Mouse (Mus musculus): ENCODE data around the gene Tcf3. TPM values are rescaled to one million over a fixed set of nuclear protein-coding genes. Genes with fewer than 3 reads are reported as not detected.

Tcf3 gene
- total and polyA plus RNA-seq, 2 experiments from 2014 or later = 36.1 to 91.4 TPM

GRCm38 (mm10) chr10:80369995-80370747 lies 63.3 kb downstream of the Tcf3 start:
- Histone ChIP-seq H3K27me3 (ENCODE audit: insufficient read depth, low read length) (no peaks in the 10 kb centered on the region), H3K9me3 (ENCODE audit: low read length) (no peaks in the 10 kb centered on the region), H3K36me3 (ENCODE audit: insufficient read depth) (no peaks in the 10 kb centered on the region), H3K4me3 (ENCODE audit: low read depth, low read length) (no peak overlapping the region), H3K4me1 (ENCODE audit: insufficient read depth) (no peaks in the 10 kb centered on the region), H3K27ac (ENCODE audit: low read depth, low read length) (no peak overlapping the region), H3K4me2 (ENCODE audit: low read depth) (no peak overlapping the region), H3K9ac (no peak overlapping the region)
- TF ChIP-seq CTCF (IDR thresholded peaks at IDR 0.05; ENCODE audit: low read depth) = peak; percentile 6; the same call in 1 of the 2 replicates
- ATAC-seq (no peak), DNase-seq (no peak)
- WGBS = 84% methylated on average over 21 of the region's 21 CpGs

GRCm38 (mm10) chr10:80368392-80368791 lies 65.1 kb downstream of the Tcf3 start:
- Histone ChIP-seq H3K4me3 (ENCODE audit: low read depth, low read length) (no peak overlapping the region), H3K27me3 (ENCODE audit: insufficient read depth, low read length) (peaks cover 3% of the 10 kb centered on the region; the same call in 1 of the 2 replicates), H3K36me3 (ENCODE audit: insufficient read depth) (no peaks in the 10 kb centered on the region), H3K4me2 (ENCODE audit: low read depth) (no peak overlapping the region), H3K4me1 (ENCODE audit: insufficient read depth) (no peaks in the 10 kb centered on the region), H3K9ac (no peak overlapping the region), H3K9me3 (ENCODE audit: low read length) (no peaks in the 10 kb centered on the region), H3K27ac (ENCODE audit: low read depth, low read length) (no peak overlapping the region)
- TF ChIP-seq CTCF (IDR thresholded peaks at IDR 0.05; ENCODE audit: low read depth) = no peak
- WGBS = 93% methylated on average over 6 of the region's 6 CpGs
- ATAC-seq (no peak), DNase-seq (no peak)

- Histone ChIP-seq H3K9me3 (ENCODE audit: low read length) (no peaks in the 10 kb centered on the region), H3K4me1 (ENCODE audit: insufficient read depth) (no peaks in the 10 kb centered on the region)
- no peak for ATAC-seq
These were observed 65.5 kb downstream of the Tcf3 start for GRCm38 (mm10) chr10:80367954-80368353.

GRCm38 (mm10) chr10:80365736-80366135 lies 67.7 kb downstream of the Tcf3 start:
- no peaks in the 10 kb centered on the region for H3K36me3 ChIP-seq (ENCODE audit: insufficient read depth)
- H3K9ac ChIP-seq = no peak overlapping the region
- H3K4me1 ChIP-seq (ENCODE audit: insufficient read depth) = no peaks in the 10 kb centered on the region
- H3K9me3 ChIP-seq (ENCODE audit: low read length) = no peaks in the 10 kb centered on the region
- H3K27me3 ChIP-seq (ENCODE audit: insufficient read depth, low read length) = peaks cover 3% of the 10 kb centered on the region; the same call in 1 of the 2 replicates
- DNase-seq (no peak), ATAC-seq (no peak)
- H3K27ac ChIP-seq (ENCODE audit: low read depth, low read length) = no peak overlapping the region
- H3K4me3 ChIP-seq (ENCODE audit: low read depth, low read length) = no peak overlapping the region
- no peak for TF ChIP-seq CTCF (IDR thresholded peaks at IDR 0.05; ENCODE audit: low read depth)
- WGBS = 73% methylated on average over 6 of the region's 6 CpGs
- no peak overlapping the region for H3K4me2 ChIP-seq (ENCODE audit: low read depth)

More at GRCm38 (mm10) chr10:80367954-80368353, 65.5 kb downstream of the Tcf3 start:
- WGBS = 62% methylated on average over 5 of the region's 5 CpGs
- TF ChIP-seq CTCF (IDR thresholded peaks at IDR 0.05; ENCODE audit: low read depth) = no peak
- Histone ChIP-seq H3K27me3 (ENCODE audit: insufficient read depth, low read length) (peaks cover 3% of the 10 kb centered on the region; the same call in 1 of the 2 replicates), H3K4me3 (ENCODE audit: low read depth, low read length) (no peak overlapping the region), H3K27ac (ENCODE audit: low read depth, low read length) (no peak overlapping the region), H3K9ac (no peak overlapping the region), H3K36me3 (ENCODE audit: insufficient read depth) (no peaks in the 10 kb centered on the region), H3K4me2 (ENCODE audit: low read depth) (no peak overlapping the region)
- DNase-seq = no peak

- Histone ChIP-seq H3K27me3 (ENCODE audit: insufficient read depth, low read length) (peaks cover 6% of the 10 kb centered on the region), H3K27ac (ENCODE audit: low read depth, low read length) (no peak overlapping the region), H3K4me3 (ENCODE audit: low read depth, low read length) (no peak overlapping the region), H3K4me2 (ENCODE audit: low read depth) (no peak overlapping the region), H3K9ac (no peak overlapping the region), H3K4me1 (ENCODE audit: insufficient read depth) (no peaks in the 10 kb centered on the region), H3K36me3 (ENCODE audit: insufficient read depth) (no peaks in the 10 kb centered on the region), H3K9me3 (ENCODE audit: low read length) (no peaks in the 10 kb centered on the region)
- ATAC-seq (0 out of 2 replicates have a peak, but pooled peaks have one; percentile 27), DNase-seq (no peak)
- no peak for TF ChIP-seq CTCF (IDR thresholded peaks at IDR 0.05; ENCODE audit: low read depth)
- 28% methylated on average over 6 of the region's 6 CpGs for WGBS
These were observed 69.7 kb downstream of the Tcf3 start for GRCm38 (mm10) chr10:80363734-80364133.

Small RNAs within 50 kb of the gene (microRNA-seq; reads per million reads assigned to microRNA genes)
- gene Gm22721 = 0 reads per million in 2 experiments

Other genes starting within 250 kb of the Tcf3 start
- gene Mum1, start 207.2 kb downstream of the Tcf3 start, total RNA-seq (2014; rRNA removed) = 57.6 and 60.7 TPM in 2 replicates
- 41.1 and 50.4 TPM in 2 replicates for gene Mum1, start 207.2 kb downstream of the Tcf3 start, polyA plus RNA-seq (2015; fragmentation: Nextera tagmentation; extraction: Ambion mirVana)
- 162 and 212 TPM in 2 replicates for gene Ndufs7, start 184.5 kb downstream of the Tcf3 start, total RNA-seq (2014; rRNA removed)
- gene Ndufs7, start 184.5 kb downstream of the Tcf3 start, polyA plus RNA-seq (2015; fragmentation: Nextera tagmentation; extraction: Ambion mirVana) = 343 and 394 TPM in 2 replicates
- 15.2 and 18.2 TPM in 2 replicates for gene Gamt, start 172.6 kb downstream of the Tcf3 start, total RNA-seq (2014; rRNA removed)
- 20.8 and 21.8 TPM in 2 replicates for gene Gamt, start 172.6 kb downstream of the Tcf3 start, polyA plus RNA-seq (2015; fragmentation: Nextera tagmentation; extraction: Ambion mirVana)
- 120 and 122 TPM in 2 replicates for gene Dazap1, start 172.2 kb downstream of the Tcf3 start, total RNA-seq (2014; rRNA removed)
- 42.4 and 46.1 TPM in 2 replicates for gene Dazap1, start 172.2 kb downstream of the Tcf3 start, polyA plus RNA-seq (2015; fragmentation: Nextera tagmentation; extraction: Ambion mirVana)
- 1,181 and 1,718 TPM in 2 replicates for gene Rps15, start 141.2 kb downstream of the Tcf3 start, total RNA-seq (2014; rRNA removed)
- gene Rps15, start 141.2 kb downstream of the Tcf3 start, polyA plus RNA-seq (2015; fragmentation: Nextera tagmentation; extraction: Ambion mirVana) = 681 and 897 TPM in 2 replicates
- 309 and 328 TPM in 2 replicates for gene Apc2, start 137.7 kb downstream of the Tcf3 start, total RNA-seq (2014; rRNA removed)
- gene Apc2, start 137.7 kb downstream of the Tcf3 start, polyA plus RNA-seq (2015; fragmentation: Nextera tagmentation; extraction: Ambion mirVana) = 85.3 and 112 TPM in 2 replicates
- 19.2 and 22.8 TPM in 2 replicates for gene 2310011J03Rik, start 113.1 kb downstream of the Tcf3 start, total RNA-seq (2014; rRNA removed)
- 32.4 and 35.6 TPM in 2 replicates for gene 2310011J03Rik, start 113.1 kb downstream of the Tcf3 start, polyA plus RNA-seq (2015; fragmentation: Nextera tagmentation; extraction: Ambion mirVana)
- gene Pcsk4, start 104.1 kb downstream of the Tcf3 start, total RNA-seq (2014; rRNA removed) = 3.4 and 3.8 TPM in 2 replicates
- 7.4 TPM in 2 replicates for gene Pcsk4, start 104.1 kb downstream of the Tcf3 start, polyA plus RNA-seq (2015; fragmentation: Nextera tagmentation; extraction: Ambion mirVana)
- 1.8 and 2.7 TPM in 2 replicates for gene Reep6, start 103.7 kb downstream of the Tcf3 start, total RNA-seq (2014; rRNA removed)
- 5.1 and 6.4 TPM in 2 replicates for gene Reep6, start 103.7 kb downstream of the Tcf3 start, polyA plus RNA-seq (2015; fragmentation: Nextera tagmentation; extraction: Ambion mirVana)
- 0.31 and 0.33 TPM in 2 replicates for gene Adamtsl5, start 85.2 kb downstream of the Tcf3 start, total RNA-seq (2014; rRNA removed)
- 0.70 and 0.81 TPM in 2 replicates for gene Adamtsl5, start 85.2 kb downstream of the Tcf3 start, polyA plus RNA-seq (2015; fragmentation: Nextera tagmentation; extraction: Ambion mirVana)
- 8.3 and 12.9 TPM in 2 replicates for gene Plk5, start 77.2 kb downstream of the Tcf3 start, total RNA-seq (2014; rRNA removed)
- gene Plk5, start 77.2 kb downstream of the Tcf3 start, polyA plus RNA-seq (2015; fragmentation: Nextera tagmentation; extraction: Ambion mirVana) = 4.6 and 7.4 TPM in 2 replicates
- gene Mex3d, start 46.0 kb downstream of the Tcf3 start, total RNA-seq (2014; rRNA removed) = 107 and 120 TPM in 2 replicates
- gene Mex3d, start 46.0 kb downstream of the Tcf3 start, polyA plus RNA-seq (2015; fragmentation: Nextera tagmentation; extraction: Ambion mirVana) = 18.3 and 18.4 TPM in 2 replicates
- 37.9 and 43.9 TPM in 2 replicates for gene Mbd3, start 34.1 kb downstream of the Tcf3 start, total RNA-seq (2014; rRNA removed)
- gene Mbd3, start 34.1 kb downstream of the Tcf3 start, polyA plus RNA-seq (2015; fragmentation: Nextera tagmentation; extraction: Ambion mirVana) = 183 and 196 TPM in 2 replicates
- gene Uqcr11, start 26.8 kb downstream of the Tcf3 start, total RNA-seq (2014; rRNA removed) = 230 and 424 TPM in 2 replicates
- 688 and 881 TPM in 2 replicates for gene Uqcr11, start 26.8 kb downstream of the Tcf3 start, polyA plus RNA-seq (2015; fragmentation: Nextera tagmentation; extraction: Ambion mirVana)
- gene Onecut3, start 61.2 kb upstream of the Tcf3 start, total RNA-seq (2014; rRNA removed) = 0.62 and 1.9 TPM in 2 replicates
- gene Onecut3, start 61.2 kb upstream of the Tcf3 start, polyA plus RNA-seq (2015; fragmentation: Nextera tagmentation; extraction: Ambion mirVana) = 0.03 and 0.18 TPM in 2 replicates
- gene Atp8b3, start 105.5 kb upstream of the Tcf3 start, total RNA-seq (2014; rRNA removed) = 0.05 and 0.38 TPM in 2 replicates
- gene Atp8b3, start 105.5 kb upstream of the Tcf3 start, polyA plus RNA-seq (2015; fragmentation: Nextera tagmentation; extraction: Ambion mirVana) = 0.16 and 0.46 TPM in 2 replicates
- 40.3 and 41.9 TPM in 2 replicates for gene Rexo1, start 127.9 kb upstream of the Tcf3 start, total RNA-seq (2014; rRNA removed)
- 27.9 and 30.5 TPM in 2 replicates for gene Rexo1, start 127.9 kb upstream of the Tcf3 start, polyA plus RNA-seq (2015; fragmentation: Nextera tagmentation; extraction: Ambion mirVana)
- 17.9 and 18.7 TPM in 2 replicates for gene Klf16, start 143.7 kb upstream of the Tcf3 start, total RNA-seq (2014; rRNA removed)
- 13.3 and 14.1 TPM in 2 replicates for gene Klf16, start 143.7 kb upstream of the Tcf3 start, polyA plus RNA-seq (2015; fragmentation: Nextera tagmentation; extraction: Ambion mirVana)
- gene Abhd17a, start 156.7 kb upstream of the Tcf3 start, total RNA-seq (2014; rRNA removed) = 156 and 201 TPM in 2 replicates
- 154 and 155 TPM in 2 replicates for gene Abhd17a, start 156.7 kb upstream of the Tcf3 start, polyA plus RNA-seq (2015; fragmentation: Nextera tagmentation; extraction: Ambion mirVana)
- gene Scamp4, start 169.2 kb upstream of the Tcf3 start, total RNA-seq (2014; rRNA removed) = 21.0 and 24.1 TPM in 2 replicates
- 86.8 and 87.9 TPM in 2 replicates for gene Scamp4, start 169.2 kb upstream of the Tcf3 start, polyA plus RNA-seq (2015; fragmentation: Nextera tagmentation; extraction: Ambion mirVana)
- gene Adat3, start 169.2 kb upstream of the Tcf3 start, total RNA-seq (2014; rRNA removed) = 3.0 and 4.9 TPM in 2 replicates
- gene Adat3, start 169.2 kb upstream of the Tcf3 start, polyA plus RNA-seq (2015; fragmentation: Nextera tagmentation; extraction: Ambion mirVana) = 4.2 and 4.5 TPM in 2 replicates
- 1.2 and 2.7 TPM in 2 replicates for gene Gm49322, start 172.4 kb upstream of the Tcf3 start, total RNA-seq (2014; rRNA removed)
- 0.58 and 0.69 TPM in 2 replicates for gene Gm49322, start 172.4 kb upstream of the Tcf3 start, polyA plus RNA-seq (2015; fragmentation: Nextera tagmentation; extraction: Ambion mirVana)
- 127 and 135 TPM in 2 replicates for gene Csnk1g2, start 189.2 kb upstream of the Tcf3 start, total RNA-seq (2014; rRNA removed)
- gene Csnk1g2, start 189.2 kb upstream of the Tcf3 start, polyA plus RNA-seq (2015; fragmentation: Nextera tagmentation; extraction: Ambion mirVana) = 91.8 and 94.1 TPM in 2 replicates
- gene Btbd2, start 223.4 kb upstream of the Tcf3 start, total RNA-seq (2014; rRNA removed) = 105 and 131 TPM in 2 replicates
- 70.4 and 77.6 TPM in 2 replicates for gene Btbd2, start 223.4 kb upstream of the Tcf3 start, polyA plus RNA-seq (2015; fragmentation: Nextera tagmentation; extraction: Ambion mirVana)
- 55.2 and 69.8 TPM in 2 replicates for gene Mknk2, start 244.5 kb upstream of the Tcf3 start, total RNA-seq (2014; rRNA removed)
- gene Mknk2, start 244.5 kb upstream of the Tcf3 start, polyA plus RNA-seq (2015; fragmentation: Nextera tagmentation; extraction: Ambion mirVana) = 42.4 and 43.6 TPM in 2 replicates

All from forebrain, postnatal 0 days (tissue).